ENCODE assay signal across 11 mouse cellular contexts in the genomic region with DNA sequence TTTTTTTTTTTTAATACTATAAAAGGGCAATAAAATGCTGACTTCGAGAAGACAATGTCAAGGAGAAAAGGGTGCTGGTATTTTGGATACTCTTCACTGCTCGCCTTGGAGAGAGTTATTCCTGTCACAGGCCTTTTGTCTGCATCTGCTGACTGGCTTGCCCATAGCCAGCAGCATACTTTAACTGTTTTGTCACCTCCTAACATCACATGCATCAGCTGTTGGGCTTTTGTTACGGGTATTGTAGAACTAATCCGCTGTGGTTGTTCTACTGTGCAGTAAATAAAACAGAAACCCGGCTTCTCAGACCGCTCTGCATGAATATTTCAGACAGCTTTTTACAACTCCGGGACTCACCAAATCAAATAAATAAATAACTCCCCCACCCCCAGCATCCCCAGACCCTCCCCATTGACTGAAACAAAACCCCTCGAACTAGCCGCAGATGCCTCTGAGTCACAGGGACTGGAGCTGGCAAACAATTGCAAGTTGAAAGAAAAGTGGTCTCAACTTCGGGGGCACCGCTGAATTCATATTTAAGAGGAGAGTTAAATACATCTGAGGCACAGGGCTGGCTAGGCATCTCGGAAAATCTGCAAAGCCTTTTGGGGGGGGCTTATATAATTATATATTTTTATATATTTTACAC. TPM values are rescaled to one million over a fixed set of nuclear protein-coding genes. Genes with fewer than 3 reads are reported as not detected.
DNase-seq lines count a peak whose midpoint lies in the region; ATAC-seq and TF ChIP-seq lines count a peak whose summit lies in the region.
"Had no signal": no experiment of that assay in that cellular context is flagged by ENCODE, and none has a peak within 500 bp of the region (broad histone marks: within the 10 kb centered on the region; RNA-seq: fewer than 3 reads in every experiment).

No protein-coding gene starts in this region.

- H3K4me1 ChIP-seq in liver, adult 2 months (ENCODE audit: control insufficient read depth, insufficient read depth, low read length): peaks cover 55% of the 10 kb centered on the region
- H3K4me1 ChIP-seq in liver, embryonic 12.5 days: peaks cover 9% of the 10 kb centered on the region
- H3K4me1 ChIP-seq in heart, adult 2 months (ENCODE audit: control insufficient read depth, insufficient read depth, low read length): peaks cover 5% of the 10 kb centered on the region; the same call in 1 of the 2 replicates
- H3K4me1 ChIP-seq in hindbrain, embryonic 14.5 days (replicated peaks; ENCODE audit: control insufficient read depth, insufficient read depth, low read length): peaks cover 15% of the 10 kb centered on the region
- peaks cover 14% of the 10 kb centered on the region for H3K4me1 ChIP-seq in neural tube, embryonic 14.5 days (ENCODE audit: control insufficient read depth, insufficient read depth, low read length)
- H3K4me1 ChIP-seq in kidney, embryonic 15.5 days: 0 out of 2 replicates have a peak, but pooled peaks cover 9% of the 10 kb centered on the region

- H3K36me3 ChIP-seq in liver, adult 2 months (ENCODE audit: control insufficient read depth, insufficient read depth, low read length): peaks cover 38% of the 10 kb centered on the region
- H3K36me3 ChIP-seq in liver, embryonic 12.5 days: no peaks in the 10 kb centered on the region
- H3K36me3 ChIP-seq in heart, adult 2 months (ENCODE audit: control insufficient read depth, insufficient read depth, low read length): peaks cover 2% of the 10 kb centered on the region; the same call in 1 of the 2 replicates
- no peaks in the 10 kb centered on the region for H3K36me3 ChIP-seq in hindbrain, embryonic 14.5 days (replicated peaks; ENCODE audit: control insufficient read depth, insufficient read depth)
- H3K36me3 ChIP-seq in neural tube, embryonic 14.5 days (ENCODE audit: control insufficient read depth, insufficient read depth, low read length): no peaks in the 10 kb centered on the region
- H3K36me3 ChIP-seq in kidney, embryonic 15.5 days: no peaks in the 10 kb centered on the region

- no peak overlapping the region for H3K9ac ChIP-seq in liver, adult 2 months (ENCODE audit: low read depth, low read length)
- no peak overlapping the region for H3K9ac ChIP-seq in liver, embryonic 12.5 days
- H3K9ac ChIP-seq in heart, adult 2 months (ENCODE audit: low read depth, low read length): no peak overlapping the region
- H3K9ac ChIP-seq in hindbrain, embryonic 14.5 days: no peak overlapping the region
- H3K9ac ChIP-seq in neural tube, embryonic 14.5 days (replicated peaks; ENCODE audit: low read depth, low read length): no peak overlapping the region
- no peak overlapping the region for H3K9ac ChIP-seq in kidney, embryonic 15.5 days
- H3K9ac ChIP-seq: liver, postnatal 0 days had no signal

- no peak for ATAC-seq in liver, embryonic 12.5 days
- ATAC-seq in hindbrain, embryonic 14.5 days (ENCODE audit: low FRiP score): peak; percentile 51; the same call in 1 of the 2 replicates
- ATAC-seq in neural tube, embryonic 14.5 days (ENCODE audit: low read depth): peak; percentile 35; the same call in 1 of the 2 replicates
- no peak for ATAC-seq in kidney, embryonic 15.5 days (replicated peaks; ENCODE audit: low FRiP score)
- ATAC-seq: activated CD4-positive, CD25-positive, alpha-beta regulatory T cell, adult 4 months had no signal

- peak; percentile 75; the same call in 1 of the 2 replicates for TF ChIP-seq EP300 in heart, adult 2 months (IDR thresholded peaks at IDR 0.05; ENCODE audit: insufficient read depth, low read depth, low read length)

- H3K79me2 ChIP-seq in liver, adult 2 months (ENCODE audit: control insufficient read depth, insufficient read depth, low read length): no peaks in the 10 kb centered on the region
- H3K79me2 ChIP-seq in heart, adult 2 months (replicated peaks; ENCODE audit: control insufficient read depth, insufficient read depth, low read length): no peaks in the 10 kb centered on the region

- H3K27ac ChIP-seq in liver, adult 2 months (replicated peaks; ENCODE audit: insufficient read depth, low read depth, low read length): peak overlapping the region; percentile 24
- H3K27ac ChIP-seq in liver, embryonic 12.5 days: no peak overlapping the region
- peak overlapping the region; percentile 86 for H3K27ac ChIP-seq in heart, adult 2 months
- no peak overlapping the region for H3K27ac ChIP-seq in hindbrain, embryonic 14.5 days
- H3K27ac ChIP-seq in neural tube, embryonic 14.5 days (ENCODE audit: low read depth, low read length): peak overlapping the region; percentile 73; the same call in 1 of the 2 replicates
- no peak overlapping the region for H3K27ac ChIP-seq in kidney, embryonic 15.5 days

- no peak overlapping the region for H3K4me3 ChIP-seq in liver, adult 2 months (ENCODE audit: insufficient read depth, low read depth, low read length)
- H3K4me3 ChIP-seq in liver, embryonic 12.5 days: no peak overlapping the region
- no peak overlapping the region for H3K4me3 ChIP-seq in heart, adult 2 months
- no peak overlapping the region for H3K4me3 ChIP-seq in hindbrain, embryonic 14.5 days (replicated peaks; ENCODE audit: low read length)
- no peak overlapping the region for H3K4me3 ChIP-seq in neural tube, embryonic 14.5 days (ENCODE audit: low read depth, low read length)
- H3K4me3 ChIP-seq in kidney, embryonic 15.5 days (replicated peaks): no peak overlapping the region

- 68% methylated on average over 12 of the region's 12 CpGs for WGBS in liver, adult 2 months
- 62% methylated on average over 12 of the region's 12 CpGs for WGBS in liver, embryonic 12.5 days (ENCODE audit: insufficient replicate concordance)
- WGBS in heart, adult 2 months: 57% methylated on average over 12 of the region's 12 CpGs
- WGBS in hindbrain, embryonic 14.5 days: 6% methylated on average over 12 of the region's 12 CpGs
- WGBS in neural tube, embryonic 14.5 days: 10% methylated on average over 12 of the region's 12 CpGs
- WGBS in kidney, embryonic 15.5 days: 36% methylated on average over 12 of the region's 12 CpGs

- TF ChIP-seq CTCF in liver, adult 2 months (IDR thresholded peaks at IDR 0.05; ENCODE audit: low read depth, low read length): no peak
- TF ChIP-seq CTCF in heart, adult 2 months (IDR thresholded peaks at IDR 0.05): no peak

- no peak for DNase-seq in liver, adult 2 months (ENCODE audit: extremely low read depth, low read depth, low spot score)
- peak in 1 of 2 experiments; percentile 49 for DNase-seq in heart, adult 2 months
- DNase-seq in hindbrain, embryonic 14.5 days (ENCODE audit: low spot score): no peak
- no peak for DNase-seq in urinary bladder, postnatal 25 days (ENCODE audit: low spot score)
- DNase-seq in c-Kit-positive CD71-positive TER-119-positive erythroid progenitor cells, embryonic 14.5 days (ENCODE audit: low spot score): no peak
- DNase-seq: cerebellum, adult 18-20 months had no signal

- no peak for TF ChIP-seq POLR2A in liver, adult 2 months (IDR thresholded peaks at IDR 0.05; ENCODE audit: extremely low read depth, insufficient read depth, low read length)
- no peak for TF ChIP-seq POLR2A in heart, adult 2 months (IDR thresholded peaks at IDR 0.05; ENCODE audit: insufficient read depth, low read depth, low read length)

- H3K4me2 ChIP-seq in liver, embryonic 12.5 days: no peak overlapping the region
- peak overlapping the region; percentile 21 for H3K4me2 ChIP-seq in hindbrain, embryonic 14.5 days (replicated peaks)
- no peak overlapping the region; the same call in 1 of the 2 replicates for H3K4me2 ChIP-seq in neural tube, embryonic 14.5 days (ENCODE audit: low read depth, low read length)
- H3K4me2 ChIP-seq in kidney, embryonic 15.5 days: no peak overlapping the region

- no peaks in the 10 kb centered on the region for H3K27me3 ChIP-seq in liver, adult 2 months (ENCODE audit: control insufficient read depth, insufficient read depth, low read length)
- H3K27me3 ChIP-seq in liver, embryonic 12.5 days (replicated peaks): no peaks in the 10 kb centered on the region
- H3K27me3 ChIP-seq in heart, adult 2 months (ENCODE audit: control insufficient read depth, insufficient read depth, low read length): no peaks in the 10 kb centered on the region
- no peaks in the 10 kb centered on the region for H3K27me3 ChIP-seq in hindbrain, embryonic 14.5 days (ENCODE audit: control insufficient read depth, insufficient read depth, low read length)
- H3K27me3 ChIP-seq in neural tube, embryonic 14.5 days (ENCODE audit: control insufficient read depth, insufficient read depth, low read length): no peaks in the 10 kb centered on the region
- H3K27me3 ChIP-seq in kidney, embryonic 15.5 days: 0 out of 2 replicates have a peak, but pooled peaks cover 3% of the 10 kb centered on the region

- no peaks in the 10 kb centered on the region for H3K9me3 ChIP-seq in liver, embryonic 12.5 days (replicated peaks)
- H3K9me3 ChIP-seq in hindbrain, embryonic 14.5 days (ENCODE audit: control insufficient read depth, low read length): no peaks in the 10 kb centered on the region
- H3K9me3 ChIP-seq in neural tube, embryonic 14.5 days (ENCODE audit: control insufficient read depth, low read length): no peaks in the 10 kb centered on the region
- H3K9me3 ChIP-seq in kidney, embryonic 15.5 days (replicated peaks): no peaks in the 10 kb centered on the region

- intact Hi-C loops in heart, adult 2 months (cut with DNase I): loop anchor here (5.0 kb wide), 1 partner anchor 39 kb away; no protein-coding TSS in a partner anchor

RNA-seq across cellular contexts. Expression of a gene that starts 41.7 kb away (rescaled TPM):
- 20.1 and 27.1 TPM in 2 replicates for total RNA-seq in liver, adult 2 months (2014; rRNA removed)
- polyA plus RNA-seq in liver, adult 2 months (2012; rRNA removed): 22.2 and 23.0 TPM in 2 replicates
- polyA plus RNA-seq in liver, embryonic 12.5 days (2016; fragmentation: Nextera tagmentation; extraction: Ambion mirVana): 7.6 TPM in 2 replicates
- total RNA-seq in heart, adult 2 months (2021): 10 to 100 TPM; 46.2 to 57.3 TPM
- 12.1 and 21.7 TPM in 2 replicates for polyA plus RNA-seq in heart, adult 2 months (2012; rRNA removed)
- 9.6 and 9.7 TPM in 2 replicates for polyA plus RNA-seq in hindbrain, embryonic 14.5 days (2014; fragmentation: Nextera tagmentation; extraction: Ambion mirVana)
- 15.9 and 17.8 TPM in 2 replicates for polyA plus RNA-seq in neural tube, embryonic 14.5 days (2014; fragmentation: Nextera tagmentation; extraction: Ambion mirVana)
- polyA plus RNA-seq in kidney, embryonic 15.5 days (2015; fragmentation: Nextera tagmentation; extraction: Ambion mirVana): 1.3 and 1.8 TPM in 2 replicates

Comparison
In these comparisons a context has a peak if more than half of its experiments do, and no peak if none do; other contexts are left out.
1. H3K27ac ChIP-seq: peak in liver, adult 2 months (single experiment), heart, adult 2 months (single experiment) and neural tube, embryonic 14.5 days (single experiment); none in liver, embryonic 12.5 days (single experiment), hindbrain, embryonic 14.5 days (single experiment) and kidney, embryonic 15.5 days (single experiment).
2. ATAC-seq: peak in hindbrain, embryonic 14.5 days (single experiment) and neural tube, embryonic 14.5 days (single experiment); none in liver, embryonic 12.5 days (single experiment) and kidney, embryonic 15.5 days (single experiment).